In genomic region chr9:66126456-66127192, GRCm38 (mm10) we compare ENCODE assay signal across 8 mouse cellular contexts. TPM values are rescaled to one million over a fixed set of nuclear protein-coding genes. Genes with fewer than 3 reads are reported as not detected.
DNase-seq lines count a peak whose midpoint lies in the region; ATAC-seq lines count a peak whose summit lies in the region.

Gene Snx1 (minus strand): TSS chr9:66126587.
Gene Ciao2a (plus strand): TSS chr9:66126611.

- peaks cover 12% of the 10 kb centered on the region; the same call in 1 of the 2 replicates for H3K36me3 ChIP-seq in heart, embryonic 10.5 days
- H3K36me3 ChIP-seq in kidney, embryonic 15.5 days = peaks cover 14% of the 10 kb centered on the region

- H3K27me3 ChIP-seq in heart, embryonic 10.5 days (ENCODE audit: insufficient read depth, poor library complexity, severe bottlenecking) = no peaks in the 10 kb centered on the region
- no peaks in the 10 kb centered on the region for H3K27me3 ChIP-seq in kidney, embryonic 15.5 days

- H3K4me2 ChIP-seq in kidney, embryonic 15.5 days = peak within 1 kb of the TSS; percentile 73

- ATAC-seq in erythroblast, adult 5-6 weeks (replicated peaks; ENCODE audit: low FRiP score, poor library complexity, severe bottlenecking) = peak; percentile 79
- peak; percentile 78 for ATAC-seq in kidney, embryonic 15.5 days (replicated peaks; ENCODE audit: low FRiP score)
- peak; percentile 86 for ATAC-seq in monocyte, adult 5-6 weeks (replicated peaks; ENCODE audit: insufficient number of reproducible peaks, low FRiP score, low TSS enrichment, poor library complexity, severe bottlenecking)

- no peaks in the 10 kb centered on the region for H3K9me3 ChIP-seq in heart, embryonic 10.5 days
- H3K9me3 ChIP-seq in kidney, embryonic 15.5 days (replicated peaks) = no peaks in the 10 kb centered on the region

- peak within 1 kb of the TSS; percentile 72 for H3K9ac ChIP-seq in kidney, embryonic 15.5 days

- H3K4me3 ChIP-seq in heart, embryonic 10.5 days = peak within 1 kb of the TSS; percentile 79
- H3K4me3 ChIP-seq in kidney, embryonic 15.5 days (replicated peaks) = peak within 1 kb of the TSS; percentile 80

- peaks cover 30% of the 10 kb centered on the region for H3K4me1 ChIP-seq in heart, embryonic 10.5 days
- peaks cover 36% of the 10 kb centered on the region for H3K4me1 ChIP-seq in kidney, embryonic 15.5 days

- peak within 1 kb of the TSS; percentile 93 for H3K27ac ChIP-seq in heart, embryonic 10.5 days
- H3K27ac ChIP-seq in kidney, embryonic 15.5 days = peak within 1 kb of the TSS; percentile 88

- DNase-seq in B cell, adult 2 months = peak; percentile 89 to 91
- peak; percentile 99 for DNase-seq in brain, adult 2 months (ENCODE audit: low read depth, low spot score)
- DNase-seq in heart, embryonic 10.5 days (ENCODE audit: low spot score) = peak; percentile 99
- DNase-seq in liver = peak; percentile 94
- peak; percentile 95 for DNase-seq in spleen, postnatal 4 days (ENCODE audit: low spot score in 2 of 2)

- WGBS in heart, embryonic 10.5 days = under 1% methylated on average over 34 of the region's 34 CpGs
- 1% methylated on average over 34 of the region's 34 CpGs for WGBS in kidney, embryonic 15.5 days

RNA-seq across cellular contexts. Expression of gene Snx1, which starts in this region (rescaled TPM):
- 11.1 and 33.4 TPM in 2 replicates for total RNA-seq in erythroblast, adult 5-6 weeks (2015; ENCODE audit: low replicate concordance)
- 44.0 and 54.1 TPM in 2 replicates for total RNA-seq in erythroblast, adult 5-6 weeks (2017; ENCODE audit: low replicate concordance)
- 81.9 and 101 TPM in 2 replicates for polyA plus RNA-seq in heart, embryonic 10.5 days (2016; fragmentation: Nextera tagmentation; extraction: Ambion mirVana)
- 137 and 142 TPM in 2 replicates for polyA plus RNA-seq in kidney, embryonic 15.5 days (2015; fragmentation: Nextera tagmentation; extraction: Ambion mirVana)
- 118 to 143 TPM (median 135 TPM) in 3 replicates for total RNA-seq in monocyte, adult 5-6 weeks (2017)

RNA-seq across cellular contexts. Expression of gene Ciao2a, which starts in this region (rescaled TPM):
- total RNA-seq in erythroblast, adult 5-6 weeks (2015; ENCODE audit: low replicate concordance) = 71.7 and 81.5 TPM in 2 replicates
- 37.1 and 66.1 TPM in 2 replicates for total RNA-seq in erythroblast, adult 5-6 weeks (2017; ENCODE audit: low replicate concordance)
- 174 TPM in 2 replicates for polyA plus RNA-seq in heart, embryonic 10.5 days (2016; fragmentation: Nextera tagmentation; extraction: Ambion mirVana)
- 151 and 165 TPM in 2 replicates for polyA plus RNA-seq in kidney, embryonic 15.5 days (2015; fragmentation: Nextera tagmentation; extraction: Ambion mirVana)
- total RNA-seq in monocyte, adult 5-6 weeks (2017) = 112 to 213 TPM (median 210 TPM) in 3 replicates

Comparison
In these comparisons a context has a peak if more than half of its experiments do, and no peak if none do; other contexts are left out.
1. Peak in every context shown above with its lines: DNase-seq, ATAC-seq, H3K4me3 ChIP-seq and H3K27ac ChIP-seq.